Mouse (Mus musculus) right cerebral cortex, postnatal 25 days (tissue): ENCODE measurements at regions not wholly inside any gene's neighbourhood (a gene's known extent, or its start where the extent isn't known, plus 50 kb on each side); places are given as distances from the start of the nearest gene placed in this dataset.

Experiments used
- DNase-seq: peaks from one replicate; pipeline ENCODE4 v3.0.0; 2022

GRCm38 (mm10) chr2:64860113-64860512 is 164.7 kb downstream of the Grb14 start:
- no peak for DNase-seq

- DNase-seq = peak; percentile 69
These were observed 170.9 kb downstream of the Grb14 start for GRCm38 (mm10) chr2:64853918-64854317.

GRCm38 (mm10) chr2:64852913-64853312 is 171.9 kb downstream of the Grb14 start:
- DNase-seq = no peak

- no peak for DNase-seq
These were observed 173.7 kb downstream of the Grb14 start for GRCm38 (mm10) chr2:64851096-64851495.

- no peak for DNase-seq
These were observed 174.1 kb downstream of the Grb14 start for GRCm38 (mm10) chr2:64850656-64851055.

- DNase-seq = no peak
These were observed 200.3 kb downstream of the Grb14 start for GRCm38 (mm10) chr2:64824494-64824893.

GRCm38 (mm10) chr2:64823905-64824304 is 200.9 kb downstream of the Grb14 start:
- DNase-seq = no peak

GRCm38 (mm10) chr2:64823074-64823473 is 201.7 kb downstream of the Grb14 start:
- no peak for DNase-seq

- no peak for DNase-seq
These were observed 206.6 kb downstream of the Grb14 start for GRCm38 (mm10) chr2:64818159-64818558.
